Mouse (Mus musculus) common myeloid progenitor, adult 5-6 weeks (primary cell): ENCODE data around the gene Map2. TPM values are rescaled to one million over a fixed set of nuclear protein-coding genes. Genes with fewer than 3 reads are reported as not detected.
A peak's percentile ranks its signal among the peaks of the same experiment; 100 is the strongest.

Source experiments
- ATAC-seq: replicated peaks from 2 replicates; pipeline ENCODE4 v1.8.0; 2016; ENCODE audit warnings: low read depth, mild to moderate bottlenecking, moderate TSS enrichment, inconsistent platforms; ENCODE audit not compliant: poor library complexity, severe bottlenecking
- total RNA-seq: library from RNA; stranded (forward); fragments of 200-1000, 187-1606 nt; gene quantifications from 2 replicates; pipeline ENCODE4 v1.2.3, GENCODE M21; 2017

Gene Map2
- total RNA-seq = 0.73 TPM in 1 of 2 replicates, not detected in the other

DNA sequence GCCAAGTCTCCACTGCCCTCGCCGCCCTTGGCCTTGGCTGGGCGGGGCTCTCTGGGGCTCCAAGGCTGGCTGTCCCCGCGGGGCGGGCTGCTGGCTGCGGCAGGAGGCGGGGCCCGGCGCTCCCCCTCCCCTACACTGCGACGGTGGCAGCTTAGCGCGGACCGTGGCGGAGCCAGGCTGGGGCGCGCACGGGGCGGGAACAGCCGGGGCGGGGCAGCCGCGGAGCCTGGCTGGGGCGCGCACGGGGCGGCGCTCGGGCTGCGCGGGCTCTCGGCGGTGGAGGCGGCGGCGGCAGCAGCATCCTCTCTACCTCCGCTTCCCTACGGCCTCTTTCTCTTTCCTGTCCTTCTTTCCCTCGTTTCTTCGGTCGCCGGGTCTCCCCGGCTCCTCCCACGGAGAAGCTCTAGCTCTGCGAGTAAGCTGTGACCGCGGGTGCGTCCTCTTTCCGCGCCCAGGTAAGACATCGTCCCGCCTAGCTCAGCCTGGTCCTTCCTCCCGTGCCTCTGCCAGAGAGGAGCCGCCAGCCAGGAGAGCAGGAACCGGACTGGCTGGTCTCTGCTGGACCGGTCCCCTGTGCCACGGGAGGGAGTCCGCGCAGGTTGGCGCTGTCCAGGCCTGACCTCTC lies at the start of gene Map2:
Gene Map2, plus strand, starts transcription at position 233 of the 625 bp plus-strand sequence.
- peak; percentile 86 for ATAC-seq

DNA sequence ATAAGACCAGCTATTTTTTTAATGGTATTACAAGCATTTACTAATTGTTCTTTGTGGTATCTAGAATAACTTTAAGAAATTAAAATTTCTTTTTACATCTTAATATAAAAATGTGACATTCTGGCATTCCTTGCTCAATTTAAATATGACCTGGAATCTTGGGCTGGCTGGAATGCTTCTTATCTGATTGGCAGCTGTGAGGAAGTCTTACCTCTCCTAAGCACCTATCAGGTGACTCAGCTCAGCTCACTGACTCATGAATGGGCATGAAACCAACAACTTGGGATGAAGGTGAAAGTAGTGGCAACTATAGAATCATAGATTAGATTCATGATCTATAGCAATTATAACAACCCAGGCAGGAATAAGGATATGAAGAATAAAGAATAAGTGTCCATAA lies 42.1 kb upstream of the Map2 start:
- ATAC-seq = no peak

DNA sequence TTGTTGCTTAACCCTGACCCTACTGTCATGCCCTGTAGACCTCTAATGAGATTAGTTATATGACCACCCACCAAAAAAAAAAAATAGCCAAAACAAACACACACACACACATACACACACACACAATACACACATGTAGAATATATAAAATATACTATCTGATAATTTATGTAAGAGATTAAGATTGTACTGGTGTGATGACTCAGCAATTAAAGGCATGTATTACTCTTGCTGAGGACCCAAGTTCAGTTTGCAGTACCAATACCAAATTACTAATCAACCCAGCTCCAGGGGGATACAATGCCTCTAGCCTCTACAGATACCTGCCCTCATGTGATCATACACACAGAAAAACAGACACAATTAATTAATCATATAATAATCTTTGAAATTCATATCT lies 39.7 kb upstream of the Map2 start:
- ATAC-seq = no peak

DNA sequence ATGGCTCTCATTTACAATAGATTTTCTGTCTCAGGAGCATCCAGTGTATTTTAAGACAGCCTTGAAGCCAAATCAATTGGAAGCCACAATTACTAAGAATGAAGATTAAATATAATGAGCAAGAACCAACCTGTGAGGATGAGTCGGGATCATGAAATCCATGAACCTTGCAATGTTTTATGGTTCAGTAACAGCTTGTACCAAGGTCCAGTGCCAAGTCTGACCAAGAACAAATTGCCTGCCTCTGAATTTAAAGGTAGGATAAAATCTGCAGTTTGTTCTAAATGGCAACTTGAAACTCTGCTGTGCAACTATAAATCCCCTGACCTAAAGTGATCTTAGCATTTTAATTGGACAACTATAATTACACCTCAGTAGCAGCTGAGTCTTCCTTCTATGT lies 34.4 kb upstream of the Map2 start:
- no peak for ATAC-seq

DNA sequence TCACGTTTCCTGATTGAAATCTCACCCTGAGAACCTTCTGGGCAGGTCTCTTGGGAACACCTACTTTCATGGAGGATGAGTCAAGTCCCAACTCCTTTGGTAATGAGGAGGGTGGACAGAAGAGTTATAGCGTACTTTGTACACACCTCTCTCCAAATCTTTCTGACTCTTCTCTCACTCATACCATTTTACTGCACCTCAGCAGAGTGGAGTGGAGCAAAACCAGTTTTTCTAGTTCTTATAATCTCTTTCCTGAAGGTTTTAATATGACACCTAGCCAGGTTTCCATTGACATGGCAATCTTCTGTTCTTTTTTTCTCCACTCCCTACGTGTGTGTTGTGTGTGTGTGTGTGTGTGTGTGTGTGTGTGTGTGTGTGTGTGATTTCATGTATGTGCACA lies 29.9 kb upstream of the Map2 start:
- ATAC-seq = no peak

DNA sequence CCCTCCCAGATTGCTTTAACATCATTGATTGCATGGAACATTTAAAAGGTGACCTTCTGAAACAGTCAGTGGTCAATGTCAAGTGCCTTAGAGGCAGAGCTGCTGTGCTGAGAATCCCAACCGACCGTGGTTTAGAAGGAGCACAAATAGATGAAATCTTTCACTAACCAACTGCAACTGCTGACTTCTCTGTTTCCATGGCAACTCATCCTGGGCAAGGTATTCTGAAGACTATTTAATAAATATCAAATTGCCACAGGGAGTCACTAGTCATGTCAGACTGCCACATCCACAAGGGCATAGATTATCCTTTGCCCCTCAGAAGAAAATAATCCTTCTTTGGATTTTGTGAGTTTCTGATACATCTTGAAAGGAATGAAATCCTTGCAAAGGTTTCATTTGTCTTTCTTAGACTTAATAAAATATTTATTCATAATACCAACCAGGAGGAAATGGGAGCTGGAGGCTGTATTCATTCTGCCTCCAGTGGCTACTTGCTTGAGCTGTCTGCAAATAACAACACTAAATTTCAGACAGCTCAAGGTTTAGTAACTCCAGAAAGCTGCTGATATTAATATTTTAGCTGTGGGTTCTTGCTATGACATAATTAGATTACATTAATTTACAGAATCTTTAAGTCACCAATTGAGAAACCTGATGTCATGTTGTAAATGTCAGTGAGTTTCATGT lies 26.1 kb upstream of the Map2 start:
- ATAC-seq = no peak

DNA sequence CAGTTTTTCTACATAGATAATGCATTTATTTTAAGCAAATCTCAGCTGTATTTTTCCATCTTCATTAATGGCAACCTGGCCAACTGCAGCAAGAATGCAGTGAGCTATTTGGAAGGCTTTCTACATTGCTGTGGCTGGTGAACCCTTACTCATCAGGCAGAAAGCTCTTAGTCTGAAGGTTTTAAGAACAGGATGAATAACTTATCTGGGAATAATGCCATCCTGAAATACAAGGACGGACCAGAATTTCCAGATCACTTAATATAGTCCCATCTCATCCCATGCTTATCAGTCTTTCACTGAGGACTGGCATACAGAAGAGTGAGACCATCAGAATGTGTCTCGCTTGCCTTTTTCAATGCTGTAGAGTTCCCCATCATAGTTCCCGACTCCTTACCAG lies 24.3 kb upstream of the Map2 start:
- no peak for ATAC-seq

DNA sequence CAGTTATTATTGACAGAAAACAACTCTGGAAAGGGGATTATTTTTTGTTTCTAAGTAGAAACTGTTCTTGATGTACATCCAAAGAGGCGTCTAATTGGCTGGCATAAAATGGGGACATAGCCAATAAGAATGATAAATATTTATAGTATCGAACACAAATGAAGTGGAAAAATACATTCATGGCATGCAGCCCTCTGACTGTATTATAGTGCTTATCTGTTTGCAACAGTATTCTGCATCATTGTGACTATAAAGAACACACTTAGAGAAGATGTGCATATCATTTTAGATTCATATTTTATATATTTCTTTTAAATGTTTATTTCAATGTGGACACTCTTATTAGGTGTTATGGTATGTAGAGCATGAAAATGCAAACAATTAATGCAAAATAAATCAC lies 17.9 kb upstream of the Map2 start:
- no peak for ATAC-seq

DNA sequence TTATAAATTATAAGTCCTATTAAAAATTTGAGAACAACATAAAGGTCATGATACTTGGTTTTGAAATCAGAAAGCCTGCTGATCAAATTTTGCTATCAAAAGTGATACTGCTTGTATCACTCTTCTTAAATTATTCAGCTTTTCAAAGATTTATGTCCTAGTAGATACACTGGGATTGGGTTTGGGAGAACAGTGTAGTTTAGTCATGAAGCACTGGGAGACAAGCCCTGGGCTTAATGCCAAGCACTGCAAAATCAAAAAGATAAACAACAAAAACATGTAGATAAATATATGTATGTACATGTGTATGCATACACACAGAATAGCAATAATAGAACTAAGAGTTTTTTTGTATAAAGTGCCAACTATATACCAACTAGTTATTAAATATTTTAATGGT lies 17.5 kb upstream of the Map2 start:
- ATAC-seq = no peak

DNA sequence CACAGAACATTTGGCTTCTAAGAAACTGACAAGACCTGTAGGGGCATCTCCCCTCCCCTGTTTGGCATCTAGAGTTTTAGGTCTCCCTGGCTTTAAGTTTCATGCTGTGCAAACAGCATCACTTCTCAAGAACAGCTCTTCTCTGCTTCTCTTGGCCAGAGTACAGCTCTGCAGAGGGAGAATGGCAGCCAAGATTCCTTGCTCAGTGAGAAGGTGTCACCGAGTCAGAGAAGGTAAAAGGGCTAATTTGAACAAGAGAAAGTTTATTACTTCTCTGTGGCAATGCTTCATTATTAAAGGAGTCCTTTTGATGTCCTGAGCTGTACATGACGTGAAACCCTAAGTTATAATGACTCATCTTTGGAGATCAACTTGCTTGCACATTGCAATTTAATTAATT lies 10.4 kb upstream of the Map2 start:
- no peak for ATAC-seq

DNA sequence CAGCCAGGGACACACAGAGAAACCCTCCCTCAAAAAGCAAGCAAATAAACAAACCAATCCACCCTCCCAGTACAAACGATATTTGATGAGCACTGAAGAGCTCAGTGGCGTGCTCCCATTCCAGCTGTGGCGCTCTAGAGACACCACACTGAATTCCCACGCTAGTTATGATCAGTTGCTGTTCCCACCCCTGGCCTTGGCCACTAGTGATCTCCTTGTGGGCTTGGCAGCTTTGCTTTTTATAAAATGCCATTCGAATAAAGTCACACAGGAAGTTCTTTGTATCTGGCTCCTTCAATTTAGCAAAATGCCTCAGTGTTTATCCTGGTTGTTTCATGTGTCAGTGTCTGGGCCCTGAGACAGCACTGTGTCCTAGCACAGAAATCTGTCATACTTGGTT lies 6.4 kb upstream of the Map2 start:
- ATAC-seq = no peak

DNA sequence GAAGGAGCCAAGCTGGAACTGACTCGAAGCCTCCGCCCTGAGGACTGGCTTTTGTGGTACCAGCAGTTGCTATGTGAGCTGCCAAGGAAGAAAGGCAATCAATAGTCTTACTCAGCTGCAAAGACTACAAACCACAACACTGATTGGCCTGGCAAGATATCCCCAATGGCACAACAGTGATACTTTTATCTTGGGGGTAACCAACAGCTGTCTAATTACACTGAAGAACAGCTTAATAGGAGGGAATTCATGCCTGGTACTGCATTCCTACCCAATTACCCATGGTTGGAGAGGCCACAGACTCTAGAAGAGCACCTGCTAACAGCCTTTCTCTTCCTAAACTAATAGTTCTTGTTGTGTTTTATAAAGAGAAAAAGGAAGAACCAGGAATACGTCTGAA lies 2.9 kb upstream of the Map2 start:
- no peak for ATAC-seq

DNA sequence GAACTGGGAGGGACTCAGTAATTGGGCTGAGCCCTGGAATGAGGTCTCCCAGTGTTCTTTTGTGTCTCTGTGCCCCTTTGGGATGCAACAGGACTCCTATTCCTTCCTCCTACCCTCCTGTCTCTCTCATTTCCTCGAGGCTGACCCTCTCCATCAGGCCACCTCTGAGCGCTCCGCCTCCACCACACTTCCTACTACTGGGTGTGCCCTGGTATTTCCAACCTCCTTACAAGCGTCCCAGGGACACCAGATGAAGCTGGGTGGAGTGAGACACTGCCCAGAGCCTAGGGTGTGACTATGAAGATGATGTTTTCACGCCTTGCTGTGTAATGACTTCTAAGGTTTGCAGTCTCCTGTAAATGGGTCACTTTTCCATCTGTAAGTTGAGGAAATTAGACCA lies 1.4 kb upstream of the Map2 start:
- ATAC-seq = no peak

DNA sequence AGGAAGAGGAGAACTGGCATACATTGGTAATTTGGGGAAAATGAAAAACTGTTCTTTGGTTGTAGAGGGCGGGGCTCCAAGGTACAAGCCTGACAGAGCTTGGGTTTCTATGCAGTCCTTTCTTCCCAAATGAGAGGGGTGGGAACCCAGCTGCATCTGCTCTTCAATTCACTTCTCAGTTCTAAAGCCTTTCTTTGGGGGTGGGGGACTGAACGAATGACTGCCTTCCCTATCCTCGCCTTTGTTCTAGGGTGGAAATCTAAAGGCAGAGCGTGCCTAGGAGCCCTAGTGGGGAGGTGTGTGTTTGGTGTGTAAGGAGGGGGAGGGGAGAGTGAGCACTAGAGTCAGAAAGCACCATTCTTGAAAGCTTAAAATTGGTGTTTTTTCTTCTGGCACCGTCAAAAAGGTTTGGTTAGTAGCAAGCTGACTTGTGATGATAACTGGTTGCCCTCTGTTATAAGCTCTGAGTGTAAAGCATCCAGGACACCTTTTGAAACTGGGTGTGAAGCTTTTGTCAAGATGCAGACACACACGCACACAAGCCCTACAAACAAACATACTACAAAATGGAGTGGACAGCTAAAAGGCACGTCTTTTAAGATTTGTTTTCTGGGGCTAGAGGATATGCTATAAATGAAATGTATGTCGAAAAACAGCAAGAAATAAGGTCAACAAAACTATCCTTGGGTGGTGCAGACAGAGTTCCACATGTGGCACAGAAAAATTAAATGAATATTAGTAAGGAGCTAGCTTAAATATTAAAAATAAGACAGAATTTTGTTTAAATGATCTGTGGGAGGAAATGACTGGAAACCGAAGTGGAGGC lies 1.2 kb downstream of the Map2 start:
- no peak for ATAC-seq

DNA sequence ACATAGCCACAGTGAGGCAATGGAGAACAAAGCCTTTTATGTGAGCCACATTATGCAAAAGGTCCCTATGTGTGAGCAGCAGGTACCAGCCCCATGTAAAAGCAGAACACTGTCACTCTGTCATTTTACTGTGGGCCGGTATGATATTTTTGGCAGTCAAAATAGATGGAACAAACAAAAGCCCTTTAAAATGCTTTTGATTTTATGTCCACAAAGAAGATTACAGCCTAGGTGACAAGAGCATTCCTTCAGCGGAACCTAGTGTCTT lies 1.7 kb downstream of the Map2 start:
- ATAC-seq = no peak

DNA sequence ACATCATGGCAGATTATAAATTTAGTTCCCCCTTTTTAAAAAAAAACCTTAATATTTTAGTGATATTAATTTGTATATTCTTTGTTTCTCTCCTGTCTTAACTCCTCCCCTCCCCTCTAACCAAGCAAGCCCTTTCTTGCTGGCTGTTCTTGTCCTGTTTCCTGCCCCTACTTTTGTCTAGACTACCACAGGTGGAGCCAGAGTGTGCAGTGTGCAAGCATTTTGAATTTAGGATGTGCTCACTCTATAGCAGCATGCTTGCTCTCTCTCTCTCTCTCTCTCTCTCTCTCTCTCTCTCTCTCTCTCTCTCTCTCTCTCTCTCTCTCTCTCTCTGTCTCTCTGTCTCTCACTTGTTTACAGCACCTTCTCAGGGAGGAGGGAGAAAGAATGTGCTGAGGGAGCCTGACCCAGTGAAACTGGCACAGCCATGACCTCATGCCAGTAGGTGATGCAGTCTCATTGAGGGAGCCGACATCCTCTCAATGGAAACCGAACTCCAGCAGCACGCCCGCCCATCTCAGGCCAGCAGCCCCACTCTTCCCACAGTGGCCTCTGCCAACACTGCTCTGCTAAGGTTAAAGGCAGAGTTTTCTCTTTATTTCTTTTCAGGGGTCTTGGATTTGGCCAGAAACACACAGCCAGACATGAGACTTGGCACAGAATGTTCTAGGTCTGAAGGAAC lies 2.6 kb downstream of the Map2 start:
- ATAC-seq = no peak

DNA sequence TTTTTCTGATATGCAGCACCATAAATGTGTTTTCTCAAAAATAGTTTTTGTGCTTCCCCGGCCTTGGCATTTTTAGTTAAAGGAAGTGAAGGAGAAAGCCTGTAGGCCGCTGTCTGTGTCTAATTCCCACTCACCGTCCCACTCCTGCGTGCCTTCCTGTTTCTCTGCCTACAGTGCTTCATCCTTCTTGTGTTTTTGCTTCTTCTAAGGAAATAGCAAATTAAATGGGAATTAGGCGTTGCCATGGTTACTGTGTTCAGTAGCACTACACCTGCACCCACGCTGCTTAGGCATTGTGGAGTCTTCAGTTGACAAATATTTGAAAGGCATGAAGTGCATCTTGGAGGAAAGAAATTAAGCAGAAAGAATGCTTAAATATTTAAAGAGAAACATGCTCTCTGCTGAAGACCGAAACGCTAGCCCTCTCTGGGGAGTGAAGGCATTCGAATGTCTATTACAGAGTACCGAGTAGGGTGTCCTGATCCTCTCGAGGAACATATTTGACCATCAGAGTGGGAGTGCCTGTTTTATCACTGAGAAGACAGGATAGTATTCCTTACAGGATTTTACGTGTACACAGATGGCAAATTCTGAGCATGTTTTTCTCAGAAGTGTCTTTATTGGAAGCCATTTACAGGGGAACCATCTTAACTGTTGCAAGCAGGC lies 12.1 kb downstream of the Map2 start:
- no peak for ATAC-seq

DNA sequence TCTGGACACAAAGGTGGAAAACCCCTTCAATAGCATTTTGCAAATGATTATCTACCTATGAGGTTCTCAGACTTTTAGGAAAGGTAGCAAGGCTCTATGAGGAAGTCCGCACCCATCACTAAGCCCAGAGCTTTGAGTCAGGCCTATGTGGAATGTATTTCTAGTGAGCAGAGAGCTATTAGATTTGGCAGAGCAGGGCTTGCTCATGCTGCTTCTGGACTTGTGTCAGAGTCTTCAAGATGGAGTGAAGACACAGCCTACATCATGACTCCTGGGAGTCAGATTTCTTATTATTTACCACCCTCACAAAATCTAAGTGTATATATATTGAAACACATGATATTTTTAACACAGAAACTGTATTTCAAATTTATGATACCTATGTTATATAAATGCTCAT lies 17.3 kb downstream of the Map2 start:
- ATAC-seq = no peak

DNA sequence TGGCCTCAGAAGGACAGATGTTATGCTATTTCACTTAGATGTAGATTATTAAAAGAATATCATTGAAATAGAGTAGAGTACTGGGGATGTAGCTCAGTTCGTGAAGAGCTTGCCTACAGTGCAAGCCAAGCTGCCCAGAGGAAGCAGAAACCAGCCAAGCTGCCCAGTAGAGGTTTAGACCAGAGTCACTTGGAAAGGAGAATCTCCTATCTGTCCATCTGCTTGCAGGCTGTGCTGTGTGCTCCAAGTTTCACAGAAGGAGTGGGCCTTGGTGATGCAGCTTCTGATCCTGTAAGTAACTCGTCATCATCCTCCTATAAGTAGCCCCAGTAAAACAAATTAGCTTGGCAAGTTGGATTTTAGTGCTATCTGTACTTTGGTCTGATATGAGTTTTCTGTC lies 17.8 kb downstream of the Map2 start:
- no peak for ATAC-seq

DNA sequence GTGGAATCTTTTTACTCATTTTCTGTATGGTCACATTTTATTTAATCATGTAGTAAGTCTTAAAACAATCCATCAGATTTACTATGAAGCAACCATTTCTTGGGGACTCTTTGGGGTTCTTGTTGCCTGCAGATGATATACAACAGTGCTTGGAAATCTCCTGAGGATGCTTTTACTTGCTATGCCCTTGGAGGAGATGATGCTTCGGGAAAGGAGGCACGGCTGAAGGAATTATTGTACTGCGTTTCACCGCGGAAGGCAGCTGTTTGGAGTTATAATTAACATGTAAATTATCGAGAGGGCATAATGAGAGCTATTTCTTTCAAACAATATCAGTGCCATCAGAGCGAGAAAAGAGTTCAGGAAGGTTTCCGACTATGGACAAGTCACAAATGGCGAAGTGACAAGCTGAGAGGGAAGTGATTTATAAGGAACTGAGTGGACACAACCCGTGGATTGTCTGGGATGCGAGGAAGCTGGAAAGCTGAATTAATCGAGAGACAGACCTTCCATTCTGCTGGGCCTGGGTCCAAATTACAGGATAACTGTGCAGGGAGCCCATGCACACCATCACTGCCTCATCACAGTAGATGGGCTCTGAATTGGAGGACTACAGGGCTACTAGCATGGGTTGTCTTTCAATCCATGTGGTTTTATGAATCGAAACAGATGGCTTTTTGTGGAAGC lies 20.1 kb downstream of the Map2 start:
- no peak for ATAC-seq
